Mouse (Mus musculus) G1E-ER4 (cell line): Measurements from ENCODE around the gene Ubash3b. TPM values are rescaled to one million over a fixed set of nuclear protein-coding genes. Genes with fewer than 3 reads are reported as not detected.

Source experiments
- GATA1 ChIP-seq: IDR thresholded peaks from one replicate; pipeline ENCODE4 v1.8.0; 2012; ENCODE audit warnings: low read length, inconsistent platforms
- polyA plus RNA-seq: library from polyadenylated mRNA; stranded (reverse); fragments of >175 nt; gene quantifications from 2 replicates; pipeline ENCODE4 v1.2.3, GENCODE M21; 2012

Gene Ubash3b
- polyA plus RNA-seq, 1 experiment = 21.6 TPM

DNA sequence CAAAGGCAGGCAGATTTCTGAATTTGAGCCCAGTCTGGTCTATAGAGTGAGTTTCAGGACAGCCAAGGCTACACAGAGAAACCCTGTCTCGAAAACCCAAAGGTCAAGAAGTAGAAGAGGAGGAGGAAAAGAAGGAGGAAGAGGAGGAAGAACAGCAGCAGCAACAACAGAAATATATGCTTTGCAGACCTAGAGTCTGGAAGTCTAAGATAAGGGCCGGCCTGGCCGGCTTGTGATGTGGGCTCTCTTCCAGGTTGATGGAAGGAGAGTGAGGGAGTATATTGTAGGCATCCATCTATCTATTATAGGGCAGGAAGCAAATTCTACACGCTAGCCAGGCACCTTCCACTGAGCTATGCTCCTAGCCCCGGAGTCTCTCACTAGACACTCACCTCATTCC is 92.0 kb downstream of the Ubash3b start:
- no peak for TF ChIP-seq GATA1

DNA sequence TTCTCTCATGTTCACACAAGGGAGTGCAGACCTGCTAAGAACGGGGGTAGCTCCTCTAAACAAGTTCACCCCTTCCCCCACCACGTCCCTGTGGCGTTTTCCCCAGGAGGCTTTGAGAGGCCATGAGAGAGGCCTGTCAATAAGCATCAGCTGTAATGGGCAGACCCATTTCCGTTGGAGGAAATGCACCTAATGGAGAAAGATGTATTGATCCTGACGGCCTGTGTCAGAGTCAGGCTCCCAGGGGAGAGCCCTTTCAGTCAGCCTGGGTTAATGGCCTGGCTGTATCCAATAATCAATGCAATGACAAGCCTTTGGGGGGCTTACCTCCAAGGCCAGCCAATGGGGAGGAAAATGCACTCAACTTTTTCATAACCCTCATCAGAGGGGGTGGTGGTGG is 100.1 kb downstream of the Ubash3b start:
- no peak for TF ChIP-seq GATA1

DNA sequence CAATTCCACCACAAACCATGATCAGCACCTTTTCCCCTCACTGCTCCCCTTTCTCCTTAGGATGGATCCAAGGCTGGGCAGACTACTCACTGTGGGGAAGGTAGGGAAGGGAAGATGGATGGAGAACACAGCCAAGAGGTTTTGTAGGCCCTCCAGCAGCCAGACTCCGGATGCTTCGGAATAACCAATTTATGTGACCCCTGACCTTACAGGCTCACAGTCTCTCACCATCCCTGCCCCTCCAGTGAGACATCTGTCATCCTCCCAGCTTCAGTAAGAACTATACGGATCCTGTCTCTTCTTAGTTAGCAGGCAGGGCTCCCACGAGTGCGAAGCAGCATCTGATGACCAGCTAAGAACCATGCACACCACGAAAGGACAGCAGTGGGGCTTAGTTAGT is 100.9 kb downstream of the Ubash3b start:
- TF ChIP-seq GATA1 = no peak

DNA sequence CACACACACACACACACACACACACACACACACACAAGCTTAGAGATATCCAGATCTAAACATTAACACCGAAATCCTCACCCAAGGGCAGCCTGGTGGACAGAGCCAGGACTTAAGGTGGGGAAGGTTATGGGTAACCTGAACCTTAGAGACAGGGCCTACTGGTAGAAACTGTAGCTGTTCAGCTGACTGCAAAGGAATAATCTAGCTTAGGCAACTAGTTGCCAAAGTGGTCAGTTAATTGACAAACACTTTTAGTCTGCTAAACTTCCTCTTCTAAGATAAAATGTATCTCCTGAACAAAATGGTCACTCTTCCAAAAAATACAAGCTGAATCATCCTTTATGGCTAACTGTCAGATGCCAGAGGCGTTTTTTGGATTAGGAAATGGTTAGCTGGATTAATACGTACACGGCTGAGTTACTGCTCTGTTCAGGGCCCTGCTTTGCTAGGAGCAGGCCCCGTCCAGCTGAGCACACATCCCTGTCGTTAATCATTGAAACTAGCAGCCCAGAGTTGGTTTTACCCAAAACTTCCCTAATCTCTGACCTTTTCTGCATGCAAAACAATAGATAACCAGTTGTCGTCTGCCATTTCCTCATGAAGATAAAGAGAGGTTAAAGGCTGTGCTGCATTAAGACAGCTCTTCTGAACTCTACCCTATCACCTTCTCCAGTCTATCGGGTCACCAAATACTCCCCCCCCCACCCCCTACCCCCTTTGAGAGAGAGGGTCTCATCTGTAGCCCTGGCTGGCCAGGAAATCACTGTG is 102.5 kb downstream of the Ubash3b start:
- no peak for TF ChIP-seq GATA1

DNA sequence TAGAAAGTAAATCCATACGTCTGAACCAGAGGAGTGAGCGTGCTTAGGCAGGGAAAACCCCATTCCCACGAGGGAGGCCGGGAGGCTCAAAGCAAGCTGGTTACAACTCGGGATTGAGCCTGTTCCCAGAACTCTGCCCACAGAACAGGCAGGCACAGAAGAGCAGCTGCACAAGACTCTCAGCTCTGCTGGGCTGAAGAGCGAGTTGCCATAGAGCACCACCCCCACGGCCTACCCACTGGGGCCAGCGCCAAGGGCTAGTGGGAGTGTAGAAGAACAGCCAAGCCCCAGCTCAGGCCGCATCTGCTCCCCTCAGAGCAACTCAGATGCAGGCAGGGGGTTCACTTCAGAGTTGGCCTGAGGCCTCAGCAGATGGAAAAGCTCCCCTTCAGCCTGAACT is 107.3 kb downstream of the Ubash3b start:
- no peak for TF ChIP-seq GATA1

DNA sequence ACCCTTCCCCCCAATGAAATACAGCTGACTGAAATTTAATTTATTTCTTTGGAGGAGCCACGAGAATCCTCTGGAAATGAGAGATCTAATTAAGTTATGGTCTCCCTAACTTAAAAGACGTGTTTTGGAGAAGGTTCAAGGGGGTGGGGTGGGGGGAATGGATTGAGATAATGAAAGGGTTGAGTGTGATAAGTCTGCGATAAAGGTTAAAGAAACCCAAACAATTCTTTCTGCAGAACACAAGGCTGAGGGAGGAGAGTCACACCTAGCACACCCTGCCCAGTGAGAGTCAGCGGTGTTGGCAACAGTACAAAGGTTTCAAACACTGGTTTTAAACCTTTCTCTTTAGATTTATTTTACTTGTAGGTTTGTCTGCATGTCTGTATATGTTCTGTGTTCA is 108.0 kb downstream of the Ubash3b start:
- no peak for TF ChIP-seq GATA1

DNA sequence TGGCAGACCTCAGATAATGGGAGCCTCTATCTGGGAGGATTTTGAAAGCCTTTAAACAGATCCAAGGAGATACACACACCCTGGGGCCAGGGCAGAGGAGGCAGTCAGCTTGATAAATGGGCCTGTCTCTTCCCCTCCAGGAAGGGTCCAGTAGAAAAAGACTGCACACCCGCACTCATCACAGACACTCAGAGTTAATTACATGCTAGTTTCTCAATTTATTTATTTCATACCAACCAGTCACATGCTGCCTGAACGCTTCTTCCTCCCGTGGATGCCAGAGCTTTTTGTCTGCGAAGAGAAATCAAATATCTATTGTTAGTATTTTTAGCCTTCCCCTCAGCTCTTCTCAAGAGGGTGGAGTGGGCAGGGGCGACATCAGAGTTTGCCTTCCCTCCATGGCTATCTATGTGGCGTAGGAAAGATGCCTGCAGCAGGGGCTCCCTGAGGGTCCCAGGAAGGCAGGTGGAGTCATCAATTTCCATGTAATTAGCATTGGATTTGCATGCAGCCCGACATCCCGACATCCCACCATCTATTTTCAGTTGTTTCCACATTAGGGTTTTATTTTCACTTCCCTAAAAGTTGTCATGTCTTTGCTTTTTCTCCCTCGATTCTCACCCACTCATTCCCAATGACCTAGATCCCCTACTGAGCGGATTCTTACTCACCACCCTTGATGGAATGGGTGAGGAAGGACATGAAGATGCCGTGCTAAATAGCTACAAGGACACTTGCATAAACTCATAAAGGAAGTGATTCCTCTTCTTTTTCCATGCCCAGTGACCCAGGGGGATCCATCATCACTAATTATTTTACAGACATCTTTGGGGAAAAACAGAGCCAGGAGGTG is 110.2 kb downstream of the Ubash3b start:
- no peak for TF ChIP-seq GATA1

DNA sequence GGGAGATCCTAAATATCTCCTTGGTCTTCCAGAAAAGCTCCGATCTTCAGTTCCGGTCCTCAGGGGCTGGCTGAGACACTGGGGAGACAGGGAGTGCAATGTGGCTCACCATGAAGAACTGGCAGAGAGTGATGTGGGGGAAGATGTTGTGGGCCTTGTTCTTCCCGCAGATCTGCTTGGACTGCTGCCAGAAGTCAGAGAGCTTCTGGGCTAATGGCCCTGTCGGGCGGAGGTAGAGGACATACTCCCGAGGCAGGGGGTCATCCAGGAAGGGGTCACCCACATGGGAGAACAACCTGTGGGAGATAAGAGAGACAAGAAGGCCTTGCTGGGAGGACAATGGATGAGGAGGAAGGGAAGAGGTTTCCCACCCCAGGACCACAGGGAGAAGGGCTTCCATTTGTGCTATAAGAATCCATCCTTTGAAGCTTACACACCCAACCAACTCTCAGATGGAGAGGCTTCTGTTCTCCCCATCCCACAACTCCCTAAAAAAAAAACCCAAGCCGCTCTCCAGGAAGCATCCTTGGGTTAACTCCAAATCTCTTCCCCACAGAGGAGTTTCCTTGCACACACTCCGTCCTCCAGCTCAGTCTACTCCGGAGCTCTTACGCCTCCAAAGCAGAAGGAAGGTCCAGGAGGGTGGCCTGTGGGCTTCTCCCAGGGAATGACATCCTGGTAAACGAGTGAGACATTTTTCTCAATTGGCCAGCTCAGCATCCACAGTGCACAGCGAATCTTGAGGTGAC is 111.0 kb downstream of the Ubash3b start:
- TF ChIP-seq GATA1 = no peak

DNA sequence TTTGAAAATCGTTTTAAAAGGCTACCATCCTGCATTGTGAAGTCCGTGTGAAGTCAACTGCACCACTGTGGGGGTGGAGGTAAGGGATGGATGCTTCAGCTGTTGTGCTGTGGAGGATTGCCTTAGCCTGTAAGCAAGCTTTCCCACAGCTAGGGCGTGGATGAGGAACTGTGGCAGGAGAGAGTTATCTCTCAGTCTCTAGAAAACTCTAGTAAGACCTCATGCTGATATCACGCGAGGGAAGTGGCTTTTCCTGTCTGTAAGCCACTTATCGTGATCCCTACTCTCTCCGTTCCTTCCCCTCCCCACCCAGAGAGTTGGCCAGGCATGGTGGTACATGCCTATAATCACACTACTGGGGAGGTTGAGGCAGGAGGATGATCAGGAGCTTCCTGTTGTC is 112.2 kb downstream of the Ubash3b start:
- no peak for TF ChIP-seq GATA1

DNA sequence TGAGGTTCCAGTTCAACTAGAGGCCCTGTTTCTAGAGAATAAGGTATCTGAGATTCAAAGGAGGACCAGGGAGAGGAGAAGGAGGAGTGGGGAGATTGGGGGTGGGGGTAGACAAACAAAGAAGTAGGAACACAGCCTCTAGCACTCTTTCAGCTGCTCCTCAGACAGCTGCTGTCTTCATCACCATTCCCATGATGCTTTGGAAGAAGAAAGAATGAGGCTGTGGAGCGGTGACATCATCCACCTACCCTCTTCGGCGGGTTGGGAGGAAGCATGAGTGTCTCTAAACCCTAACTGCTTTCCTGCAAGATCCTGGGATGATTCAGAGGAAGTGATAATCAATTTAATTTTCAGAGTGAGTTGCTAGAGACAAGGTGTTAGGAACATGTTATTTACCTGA is 112.7 kb downstream of the Ubash3b start:
- TF ChIP-seq GATA1 = no peak

DNA sequence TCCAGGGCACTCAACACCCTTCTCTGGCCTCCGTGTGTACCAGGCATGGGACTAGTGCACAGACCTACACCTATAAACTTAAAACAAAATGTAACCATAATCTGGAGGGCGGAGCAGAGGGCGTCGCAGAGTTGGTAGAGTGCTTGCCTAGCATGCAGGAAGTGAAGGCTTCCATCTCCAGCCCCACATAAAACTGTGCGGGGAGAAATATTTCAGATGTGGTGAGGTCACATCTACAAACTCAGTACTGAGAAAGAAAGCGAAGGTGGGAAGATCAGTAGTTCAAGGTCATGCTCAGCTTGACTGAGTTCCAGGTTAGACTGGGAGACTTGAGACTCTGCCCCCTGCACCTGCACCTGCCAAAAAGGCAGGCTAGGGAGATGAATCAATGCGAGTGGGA is 113.3 kb downstream of the Ubash3b start:
- TF ChIP-seq GATA1 = no peak

DNA sequence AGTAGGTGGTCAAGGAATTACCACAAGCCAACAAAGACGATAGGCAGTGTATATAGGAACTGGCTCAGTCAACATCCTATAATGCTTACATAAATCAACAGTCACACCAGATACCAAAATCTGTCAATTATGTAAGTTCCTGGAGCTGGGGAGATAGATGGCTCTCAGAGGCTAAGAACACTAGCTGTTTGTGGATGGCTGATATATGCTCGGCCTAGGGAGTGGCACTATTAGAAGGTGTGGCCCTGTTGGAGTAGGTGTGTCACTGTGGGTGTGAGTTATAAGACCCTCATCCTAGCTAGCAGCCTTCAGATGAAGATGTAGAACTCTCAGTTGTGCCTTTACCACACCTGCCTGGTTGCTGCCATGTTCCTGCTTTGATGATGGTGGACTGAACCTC is 113.8 kb downstream of the Ubash3b start:
- TF ChIP-seq GATA1 = no peak

DNA sequence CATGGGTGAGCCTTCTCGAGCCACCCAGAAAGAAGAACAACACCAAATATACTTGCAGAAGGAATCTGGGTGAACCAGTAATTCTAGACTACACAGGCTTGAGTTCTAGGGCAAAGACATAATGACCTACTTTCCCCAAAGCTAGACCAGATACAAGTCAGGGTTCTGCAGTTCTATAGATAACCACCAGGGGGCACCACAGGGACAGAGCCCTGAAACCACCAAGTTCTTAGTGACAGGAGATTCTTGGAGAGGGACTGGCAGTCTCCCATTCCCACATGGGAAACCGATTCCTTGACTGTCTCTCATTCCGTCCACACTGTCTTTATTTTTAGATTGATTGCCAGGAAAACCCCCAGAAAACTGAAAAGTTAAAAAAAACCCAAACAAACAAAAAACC is 116.9 kb downstream of the Ubash3b start:
- TF ChIP-seq GATA1 = no peak

DNA sequence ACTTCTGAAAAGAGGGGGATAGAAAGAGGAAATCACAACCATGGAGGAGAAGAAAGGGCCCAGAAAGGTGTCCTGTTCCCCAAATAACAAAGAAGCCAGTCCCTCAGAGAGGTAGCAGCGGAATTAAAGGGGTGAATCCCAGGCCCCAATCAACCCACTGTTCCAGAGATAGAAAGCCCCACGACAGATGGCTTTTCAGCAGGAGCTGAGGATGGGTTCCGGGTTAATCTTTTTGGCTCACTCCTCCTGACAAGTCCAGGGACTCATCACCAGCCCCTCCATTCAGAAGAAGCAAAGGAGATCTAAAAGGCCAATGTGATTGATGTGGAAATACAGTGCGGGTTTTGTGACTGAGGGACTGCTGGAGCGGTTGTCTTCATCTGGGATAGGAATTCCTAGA is 117.9 kb downstream of the Ubash3b start:
- no peak for TF ChIP-seq GATA1

DNA sequence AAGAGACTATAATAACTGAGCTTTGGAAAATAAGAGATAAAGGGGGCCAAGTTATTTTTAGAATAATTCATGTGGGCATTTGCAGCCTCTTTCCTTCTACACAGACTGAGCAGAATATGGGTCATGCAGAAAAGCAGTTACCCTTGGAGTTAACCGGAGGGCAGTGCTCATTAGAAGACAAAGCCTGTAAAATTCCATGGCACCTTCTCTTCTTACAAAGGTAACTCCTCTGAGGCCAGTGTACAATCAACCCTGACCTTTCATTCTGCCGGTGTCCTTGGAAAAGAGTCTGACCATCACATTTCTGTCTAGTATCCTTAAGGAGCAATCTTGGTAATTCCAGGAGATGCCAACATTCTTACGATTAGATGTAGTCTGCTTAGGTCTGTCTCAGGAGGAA is 120.1 kb downstream of the Ubash3b start:
- no peak for TF ChIP-seq GATA1

DNA sequence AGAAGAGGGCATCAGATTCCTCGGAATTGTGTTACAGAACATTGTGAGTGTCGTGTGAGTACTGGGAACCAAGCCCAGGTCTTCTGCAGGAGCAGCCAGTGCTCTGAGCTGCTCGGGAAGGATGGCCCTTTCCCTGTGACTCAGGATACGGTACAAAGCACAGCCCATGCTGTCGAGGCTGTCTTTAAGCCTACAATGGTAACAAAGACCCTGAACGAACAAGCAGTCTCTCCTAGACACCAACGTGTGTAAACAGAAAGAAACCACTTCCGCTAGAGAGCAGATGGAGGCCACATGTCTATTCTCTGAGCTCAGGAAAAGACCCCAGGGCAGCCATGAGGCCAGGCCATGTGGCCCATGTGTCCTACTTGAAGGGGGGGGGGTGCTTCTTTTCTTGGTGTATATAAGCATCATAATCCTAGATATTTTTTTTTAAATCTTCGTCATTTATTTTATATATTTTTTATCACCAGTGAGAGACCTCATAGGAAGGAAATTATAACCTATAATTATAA is 123.3 kb downstream of the Ubash3b start:
- TF ChIP-seq GATA1 = no peak
